Mouse (Mus musculus): ENCODE data around the gene Terb1. TPM values are rescaled to one million over a fixed set of nuclear protein-coding genes. Genes with fewer than 3 reads are reported as not detected.

Terb1 gene
- total and polyA plus RNA-seq, 3 experiments: not detected

- TF ChIP-seq GATA1 (IDR thresholded peaks at IDR 0.05; ENCODE audit: borderline replicate concordance, low read length): no peak
- TF ChIP-seq POLR2AphosphoS5 (IDR thresholded peaks at IDR 0.05; ENCODE audit: insufficient replicate concordance, low read depth, low read length): no peak
- TF ChIP-seq CTCF (IDR thresholded peaks at IDR 0.05; ENCODE audit: low read depth, low read length): no peak
- no peak for TF ChIP-seq TAL1 (conservative IDR thresholded peaks at IDR 0.05; ENCODE audit: low read depth, low read length)
- TF ChIP-seq GATA2 (IDR thresholded peaks at IDR 0.05; ENCODE audit: borderline replicate concordance, low read depth, low read length): no peak
- Histone ChIP-seq H3K36me3 (replicated peaks) (no peaks in the 10 kb centered on the region), H3K4me1 (ENCODE audit: insufficient read depth, low read depth, low read length) (peaks cover under 1% of the 10 kb centered on the region), H3K4me3 (ENCODE audit: low read depth, low read length) (peak overlapping the region; percentile 16; the same call in 1 of the 2 replicates), H3K9me3 (replicated peaks) (no peaks in the 10 kb centered on the region), H3K27me3 (ENCODE audit: insufficient read depth, low read length) (peaks cover 45% of the 10 kb centered on the region)
- ATAC-seq (ENCODE audit: extremely low read depth, insufficient number of reproducible peaks, low FRiP score, poor library complexity, severe bottlenecking) (no peak), DNase-seq (ENCODE audit: low spot score) (no peak)
These were observed 31.2 kb upstream of the Terb1 start for GRCm38 (mm10) chr8:104540710-104541514.

- no peak overlapping the region for H3K4me3 ChIP-seq (ENCODE audit: low read depth, low read length)
- H3K9me3 ChIP-seq (replicated peaks): no peaks in the 10 kb centered on the region
- DNase-seq (ENCODE audit: low spot score) (no peak), ATAC-seq (ENCODE audit: extremely low read depth, insufficient number of reproducible peaks, low FRiP score, poor library complexity, severe bottlenecking) (no peak)
- no peak for TF ChIP-seq POLR2AphosphoS5 (IDR thresholded peaks at IDR 0.05; ENCODE audit: insufficient replicate concordance, low read depth, low read length)
- TF ChIP-seq GATA2 (IDR thresholded peaks at IDR 0.05; ENCODE audit: borderline replicate concordance, low read depth, low read length): no peak
- no peak for TF ChIP-seq CTCF (IDR thresholded peaks at IDR 0.05; ENCODE audit: low read depth, low read length)
- TF ChIP-seq GATA1 (IDR thresholded peaks at IDR 0.05; ENCODE audit: borderline replicate concordance, low read length): no peak
- no peak for TF ChIP-seq TAL1 (conservative IDR thresholded peaks at IDR 0.05; ENCODE audit: low read depth, low read length)
- H3K27me3 ChIP-seq (ENCODE audit: insufficient read depth, low read length): peaks cover 45% of the 10 kb centered on the region
- H3K36me3 ChIP-seq (replicated peaks): no peaks in the 10 kb centered on the region
- peaks cover 7% of the 10 kb centered on the region for H3K4me1 ChIP-seq (ENCODE audit: insufficient read depth, low read depth, low read length)
These were observed 30.5 kb upstream of the Terb1 start for GRCm38 (mm10) chr8:104540238-104540637.

- DNase-seq (ENCODE audit: low spot score) (no peak), ATAC-seq (ENCODE audit: extremely low read depth, insufficient number of reproducible peaks, low FRiP score, poor library complexity, severe bottlenecking) (no peak)
- H3K9me3 ChIP-seq (replicated peaks): no peaks in the 10 kb centered on the region
- TF ChIP-seq GATA2 (IDR thresholded peaks at IDR 0.05; ENCODE audit: borderline replicate concordance, low read depth, low read length): no peak
- TF ChIP-seq CTCF (IDR thresholded peaks at IDR 0.05; ENCODE audit: low read depth, low read length): no peak
- no peak for TF ChIP-seq TAL1 (conservative IDR thresholded peaks at IDR 0.05; ENCODE audit: low read depth, low read length)
- H3K27me3 ChIP-seq (ENCODE audit: insufficient read depth, low read length): peaks cover 45% of the 10 kb centered on the region
- no peaks in the 10 kb centered on the region for H3K36me3 ChIP-seq (replicated peaks)
- H3K4me1 ChIP-seq (ENCODE audit: insufficient read depth, low read depth, low read length): peaks cover 12% of the 10 kb centered on the region
- H3K4me3 ChIP-seq (ENCODE audit: low read depth, low read length): no peak overlapping the region
These were observed 29.9 kb upstream of the Terb1 start for GRCm38 (mm10) chr8:104539566-104539965.

- Histone ChIP-seq H3K9me3 (replicated peaks) (no peaks in the 10 kb centered on the region), H3K4me3 (ENCODE audit: low read depth, low read length) (no peak overlapping the region), H3K36me3 (replicated peaks) (no peaks in the 10 kb centered on the region), H3K4me1 (ENCODE audit: insufficient read depth, low read depth, low read length) (peaks cover 12% of the 10 kb centered on the region), H3K27me3 (ENCODE audit: insufficient read depth, low read length) (peaks cover 41% of the 10 kb centered on the region)
- TF ChIP-seq GATA1 (IDR thresholded peaks at IDR 0.05; ENCODE audit: borderline replicate concordance, low read length) (no peak), GATA2 (IDR thresholded peaks at IDR 0.05; ENCODE audit: borderline replicate concordance, low read depth, low read length) (no peak), POLR2AphosphoS5 (IDR thresholded peaks at IDR 0.05; ENCODE audit: insufficient replicate concordance, low read depth, low read length) (no peak), CTCF (IDR thresholded peaks at IDR 0.05; ENCODE audit: low read depth, low read length) (no peak), TAL1 (conservative IDR thresholded peaks at IDR 0.05; ENCODE audit: low read depth, low read length) (no peak)
- DNase-seq (ENCODE audit: low spot score) (no peak), ATAC-seq (ENCODE audit: extremely low read depth, insufficient number of reproducible peaks, low FRiP score, poor library complexity, severe bottlenecking) (no peak)
These were observed 29.2 kb upstream of the Terb1 start for GRCm38 (mm10) chr8:104538896-104539295.

GRCm38 (mm10) chr8:104536028-104536427, 26.3 kb upstream of the Terb1 start:
- H3K4me3 ChIP-seq (ENCODE audit: low read depth, low read length): peak overlapping the region; percentile 95; the same call in 1 of the 2 replicates

GRCm38 (mm10) chr8:104535378-104535777, 25.7 kb upstream of the Terb1 start:
- Histone ChIP-seq H3K36me3 (replicated peaks) (peaks cover 8% of the 10 kb centered on the region), H3K4me1 (ENCODE audit: insufficient read depth, low read depth, low read length) (peaks cover 28% of the 10 kb centered on the region), H3K9me3 (replicated peaks) (no peaks in the 10 kb centered on the region), H3K4me3 (ENCODE audit: low read depth, low read length) (peak overlapping the region; percentile 95), H3K27me3 (ENCODE audit: insufficient read depth, low read length) (peaks cover 12% of the 10 kb centered on the region)
- TF ChIP-seq GATA2 (IDR thresholded peaks at IDR 0.05; ENCODE audit: borderline replicate concordance, low read depth, low read length) (no peak), CTCF (IDR thresholded peaks at IDR 0.05; ENCODE audit: low read depth, low read length) (no peak), TAL1 (conservative IDR thresholded peaks at IDR 0.05; ENCODE audit: low read depth, low read length) (no peak), POLR2AphosphoS5 (IDR thresholded peaks at IDR 0.05; ENCODE audit: insufficient replicate concordance, low read depth, low read length) (no peak), GATA1 (IDR thresholded peaks at IDR 0.05; ENCODE audit: borderline replicate concordance, low read length) (no peak)
- DNase-seq (ENCODE audit: low spot score): no peak
- ATAC-seq (ENCODE audit: extremely low read depth, insufficient number of reproducible peaks, low FRiP score, poor library complexity, severe bottlenecking): 0 out of 2 replicates have a peak, but pooled peaks have one; percentile 6

More at GRCm38 (mm10) chr8:104536028-104536427, 26.3 kb upstream of the Terb1 start:
- TF ChIP-seq GATA2 (IDR thresholded peaks at IDR 0.05; ENCODE audit: borderline replicate concordance, low read depth, low read length) (no peak), CTCF (IDR thresholded peaks at IDR 0.05; ENCODE audit: low read depth, low read length) (no peak), GATA1 (IDR thresholded peaks at IDR 0.05; ENCODE audit: borderline replicate concordance, low read length) (no peak), POLR2AphosphoS5 (IDR thresholded peaks at IDR 0.05; ENCODE audit: insufficient replicate concordance, low read depth, low read length) (no peak), TAL1 (conservative IDR thresholded peaks at IDR 0.05; ENCODE audit: low read depth, low read length) (no peak)
- DNase-seq (ENCODE audit: low spot score): no peak
- Histone ChIP-seq H3K36me3 (replicated peaks) (peaks cover 7% of the 10 kb centered on the region), H3K4me1 (ENCODE audit: insufficient read depth, low read depth, low read length) (peaks cover 28% of the 10 kb centered on the region), H3K9me3 (replicated peaks) (no peaks in the 10 kb centered on the region), H3K27me3 (ENCODE audit: insufficient read depth, low read length) (peaks cover 17% of the 10 kb centered on the region)
- no peak for ATAC-seq (ENCODE audit: extremely low read depth, insufficient number of reproducible peaks, low FRiP score, poor library complexity, severe bottlenecking)
